Mouse (Mus musculus) bone marrow macrophage, adult 2 months (primary cell): Measurements from ENCODE around the gene Fahd1.

Experiments
- CTCF ChIP-seq: IDR thresholded peaks from 2 replicates; pipeline ENCODE4 v1.5.1; 2012; ENCODE audit warnings: low read depth, mild to moderate bottlenecking, low read length, moderate library complexity
- POLR2A ChIP-seq: IDR thresholded peaks from 2 replicates; pipeline ENCODE4 v1.6.1; 2012; ENCODE audit warnings: mild to moderate bottlenecking, low read depth, low read length, borderline replicate concordance

DNA sequence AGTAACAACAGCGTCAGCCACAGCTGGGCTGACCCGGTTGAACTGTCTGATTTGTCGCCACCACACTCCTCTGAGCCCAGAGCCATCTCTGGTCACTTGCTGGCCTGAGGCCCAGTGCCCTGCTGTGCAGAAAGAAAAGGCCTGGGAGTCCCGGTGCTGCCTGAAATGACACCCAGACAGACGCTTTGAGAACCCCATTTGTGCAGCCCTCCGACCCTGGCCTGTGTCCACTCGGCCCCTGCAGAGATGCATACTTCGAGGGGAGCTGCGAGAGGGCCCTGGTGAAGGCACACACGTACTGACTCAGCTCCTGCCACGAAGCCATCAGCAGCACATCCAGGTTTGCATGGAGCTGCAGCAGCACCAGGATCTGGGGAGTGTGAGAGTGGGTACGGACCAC lies 42.6 kb upstream of the Fahd1 start:
- TF ChIP-seq CTCF (no peak), POLR2A (no peak)
